Mouse (Mus musculus) heart, postnatal 10 days (tissue): ENCODE data around the gene Usp29. TPM values are rescaled to one million over a fixed set of nuclear protein-coding genes. Genes with fewer than 3 reads are reported as not detected.
A peak's percentile ranks its signal among the peaks of the same experiment; 100 is the strongest.
"Not testable (repeated sequence)": the region's sequence is repeated elsewhere in the genome, so short reads cannot be mapped to it uniquely, and the experiment has no call there.

Source experiments
- DNase-seq, 2 experiments: peaks; one replicate each; pipeline ENCODE4 v3.0.0; 2021
- intact Hi-C: fragments of 180-260 bp; cut with DNase I; formaldehyde crosslinking; loops from one replicate; pipeline ENCODE4 v1.15.1; 2025
- total RNA-seq, 2 experiments: library from RNA; stranded (reverse); gene quantifications; 2 replicates each; pipeline ENCODE4 v1.2.3; 2021

Usp29 gene
- total RNA-seq, 2 experiments from 2014 or later, result 0.87 to 1.2 TPM

- intact Hi-C loops, result loop anchor here (5.0 kb wide), 2 partner anchors 330 to 555 kb away; partner anchors contain the start of gene Zfp78
- no peak for DNase-seq
Observed at GRCm38 (mm10) chr7:6917126-6917525, 186.7 kb downstream of the Usp29 start.

GRCm38 (mm10) chr7:6918267-6918666 is 187.9 kb downstream of the Usp29 start:
- intact Hi-C loops, result loop anchor here (1.0 to 5.0 kb wide), 5 partner anchors 191 to 556 kb away; partner anchors contain the start of gene Zfp78
- peak; percentile 85 to 91 for DNase-seq

- intact Hi-C loops, result loop anchor here (5.0 kb wide), 2 partner anchors 332 to 557 kb away; partner anchors contain the start of gene Zfp78
- no peak for DNase-seq
Observed at GRCm38 (mm10) chr7:6919131-6919870, 188.9 kb downstream of the Usp29 start.

- intact Hi-C loops, result no loop called here
- no peak for DNase-seq
Observed at GRCm38 (mm10) chr7:6923515-6923914, 193.1 kb downstream of the Usp29 start.

GRCm38 (mm10) chr7:6925926-6926730 is 195.8 kb downstream of the Usp29 start:
- DNase-seq, result no peak
- intact Hi-C loops, result no loop called here

GRCm38 (mm10) chr7:6926731-6926995 is 196.3 kb downstream of the Usp29 start:
- DNase-seq, result no peak
- intact Hi-C loops, result no loop called here

- no peak for DNase-seq
- intact Hi-C loops, result no loop called here
Observed at GRCm38 (mm10) chr7:6929286-6929685, 198.9 kb downstream of the Usp29 start.

- intact Hi-C loops, result loop anchor here (5.0 kb wide), 1 partner anchor 347 kb away; no protein-coding TSS in a partner anchor
- no peak for DNase-seq
Observed at GRCm38 (mm10) chr7:6934741-6935140, 204.4 kb downstream of the Usp29 start.

- peak; percentile 73 to 85 for DNase-seq
- intact Hi-C loops, result loop anchor here (2.0 to 5.0 kb wide), 4 partner anchors 278 to 578 kb away; no protein-coding TSS in a partner anchor
Observed at GRCm38 (mm10) chr7:6937040-6937439, 206.7 kb downstream of the Usp29 start.

- DNase-seq, result no peak
Observed at GRCm38 (mm10) chr7:6940761-6941231, 210.4 kb downstream of the Usp29 start.

GRCm38 (mm10) chr7:6948061-6948460 is 217.7 kb downstream of the Usp29 start:
- DNase-seq, intact Hi-C loops: not testable (repeated sequence)

More at GRCm38 (mm10) chr7:6940761-6941231, 210.4 kb downstream of the Usp29 start:
- intact Hi-C loops, result loop anchor here (2.0 kb wide), 2 partner anchors 248 to 338 kb away; partner anchors contain the start of gene Gm45844

GRCm38 (mm10) chr7:6956576-6956975 is 226.2 kb downstream of the Usp29 start:
- intact Hi-C loops, result no loop called here
- DNase-seq, result no peak

GRCm38 (mm10) chr7:6958574-6958973 is 228.2 kb downstream of the Usp29 start:
- intact Hi-C loops, result no loop called here
- no peak for DNase-seq

- intact Hi-C loops, result no loop called here
Observed at GRCm38 (mm10) chr7:6973566-6973965, 243.2 kb downstream of the Usp29 start.

GRCm38 (mm10) chr7:6976890-6977289 is 246.5 kb downstream of the Usp29 start:
- intact Hi-C loops, result no loop called here
- DNase-seq, result no peak

More at GRCm38 (mm10) chr7:6973566-6973965, 243.2 kb downstream of the Usp29 start:
- DNase-seq, result no peak

- DNase-seq, intact Hi-C loops: not testable (repeated sequence)
Observed at GRCm38 (mm10) chr7:6995251-6995650, 264.9 kb downstream of the Usp29 start, which contains the start of gene Aurkc. Gene Aurkc, plus strand, starts transcription at chr7:6995300.

GRCm38 (mm10) chr7:6998914-6999313 is 268.5 kb downstream of the Usp29 start:
- DNase-seq, intact Hi-C loops: not testable (repeated sequence)

- intact Hi-C loops, DNase-seq: not testable (repeated sequence)
Observed at GRCm38 (mm10) chr7:7005441-7005840, 275.1 kb downstream of the Usp29 start.
